In the genomic region with DNA sequence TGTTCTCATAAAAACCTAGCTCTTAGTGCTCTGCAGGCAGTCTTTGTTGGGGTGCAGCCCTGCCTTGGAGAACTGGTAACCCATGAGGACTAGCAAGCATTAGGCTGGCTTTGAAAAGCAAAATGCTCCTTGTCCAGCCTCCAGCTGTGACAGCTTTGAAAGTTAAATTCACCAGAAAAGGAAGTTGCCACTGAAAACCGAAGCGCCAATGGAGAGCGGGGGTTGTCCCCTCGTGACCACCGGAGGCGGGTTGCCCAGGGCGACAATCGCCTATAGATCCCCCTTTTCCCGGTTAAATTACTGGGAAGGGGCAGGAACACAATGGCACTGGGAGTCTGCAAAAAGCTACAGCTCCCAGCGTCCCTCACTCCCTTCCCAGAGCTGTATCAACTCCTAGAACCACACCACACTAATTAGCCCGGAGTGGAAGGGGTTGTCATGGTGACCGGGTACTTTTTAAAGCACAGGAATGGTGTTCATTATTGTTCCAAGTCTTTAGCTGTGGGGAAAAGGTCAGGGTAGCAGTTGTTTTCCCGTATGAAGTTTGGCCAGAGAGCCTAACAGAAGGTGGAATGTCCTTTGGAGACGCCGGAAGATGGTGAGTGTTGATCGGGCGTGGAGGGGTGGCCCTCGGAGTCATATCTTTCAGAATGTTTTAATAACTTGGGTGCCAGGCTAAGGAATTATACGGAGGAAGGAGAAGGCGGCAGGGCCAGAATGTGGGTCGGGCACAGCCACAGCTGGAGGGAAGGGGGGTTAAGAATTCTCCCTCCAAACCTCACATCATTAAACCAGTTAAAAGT, we compare ENCODE assay signal across 8 mouse cellular contexts.
DNase-seq lines count a peak whose midpoint lies in the region; ATAC-seq and TF ChIP-seq lines count a peak whose summit lies in the region.

No protein-coding gene starts in this region.

- peak; percentile 85 for ATAC-seq in hindbrain, embryonic 14.5 days (ENCODE audit: low FRiP score)

- WGBS in bone marrow, adult 2 months = 4% methylated on average over 21 of the region's 21 CpGs
- WGBS in hindbrain, embryonic 14.5 days = under 1% methylated on average over 21 of the region's 21 CpGs

- peaks cover 4% of the 10 kb centered on the region; the same call in 1 of the 2 replicates for H3K36me3 ChIP-seq in hindbrain, embryonic 14.5 days (replicated peaks; ENCODE audit: control insufficient read depth, insufficient read depth)

- no peaks in the 10 kb centered on the region for H3K9me3 ChIP-seq in hindbrain, embryonic 14.5 days (ENCODE audit: control insufficient read depth, low read length)

- no peak overlapping the region for H3K27ac ChIP-seq in bone marrow, adult 2 months (ENCODE audit: control insufficient read depth, insufficient read depth, low read depth, low read length, poor library complexity)
- H3K27ac ChIP-seq in hindbrain, embryonic 14.5 days = peak overlapping the region; percentile 75

- peak overlapping the region; percentile 44 for H3K9ac ChIP-seq in hindbrain, embryonic 14.5 days

- peak; percentile 39 for DNase-seq in CD4-positive, CD25-positive, alpha-beta regulatory T cell, adult 2 months (ENCODE audit: low read depth, low spot score)
- peak; percentile 61 to 71 for DNase-seq in frontal cortex, postnatal 10 days (ENCODE audit: low spot score in 2 of 2)
- peak; percentile 77 for DNase-seq in hindbrain, embryonic 14.5 days (ENCODE audit: low spot score)
- DNase-seq in layer of hippocampus, postnatal 14 days (ENCODE audit: low spot score in 2 of 2) = peak; percentile 68 to 80
- DNase-seq in lung, postnatal 10 days = peak; percentile 67
- DNase-seq in ovary, postnatal 10 days (ENCODE audit: low spot score) = peak; percentile 18
- peak; percentile 38 for DNase-seq in thymus, postnatal 4 days

- no peak for TF ChIP-seq CTCF in bone marrow, adult 2 months (IDR thresholded peaks at IDR 0.05; ENCODE audit: control insufficient read depth, insufficient read depth, low read length)

- H3K27me3 ChIP-seq in hindbrain, embryonic 14.5 days (ENCODE audit: control insufficient read depth, insufficient read depth, low read length) = no peaks in the 10 kb centered on the region

- H3K4me3 ChIP-seq in bone marrow, adult 2 months (replicated peaks; ENCODE audit: control insufficient read depth, low read depth, low read length) = peak overlapping the region; percentile 88
- peak overlapping the region; percentile 32 for H3K4me3 ChIP-seq in hindbrain, embryonic 14.5 days (replicated peaks; ENCODE audit: low read length)

- peak overlapping the region; percentile 50 for H3K4me2 ChIP-seq in hindbrain, embryonic 14.5 days (replicated peaks)

- H3K4me1 ChIP-seq in bone marrow, adult 2 months (ENCODE audit: control insufficient read depth, insufficient read depth, low read length) = no peaks in the 10 kb centered on the region
- H3K4me1 ChIP-seq in hindbrain, embryonic 14.5 days (replicated peaks; ENCODE audit: control insufficient read depth, insufficient read depth, low read length) = peaks cover 35% of the 10 kb centered on the region

- TF ChIP-seq POLR2A in bone marrow, adult 2 months (IDR thresholded peaks at IDR 0.05; ENCODE audit: borderline replicate concordance, control insufficient read depth, low read depth, low read length) = no peak

Comparison
In these comparisons a context has a peak if more than half of its experiments do, and no peak if none do; other contexts are left out.
1. DNase-seq: peak in every context shown above with its lines; median percentile 77 in hindbrain, embryonic 14.5 days; 74 in layer of hippocampus, postnatal 14 days; 67 in lung, postnatal 10 days; 66 in frontal cortex, postnatal 10 days; 39 in CD4-positive, CD25-positive, alpha-beta regulatory T cell, adult 2 months; 38 in thymus, postnatal 4 days; 18 in ovary, postnatal 10 days.